Mouse (Mus musculus) kidney, embryonic 14.5 days (tissue): ENCODE measurements around the gene Nup43. TPM values are rescaled to one million over a fixed set of nuclear protein-coding genes. Genes with fewer than 3 reads are reported as not detected.

Experiments used
- ATAC-seq: fragments of 200-750 bp; cut with Nextera tagmentation; 2 replicates; pipeline ENCODE4 v1.8.0; 2017; ENCODE audit warnings: moderate number of reproducible peaks, mild to moderate bottlenecking, moderate TSS enrichment, moderate library complexity; ENCODE audit not compliant: low FRiP score, low TSS enrichment
- H3K27ac ChIP-seq: fragments of 300-500 bp; sonication (generic); 2 replicates; pipeline ENCODE4 v1.5.1; 2014; ENCODE audit warnings: low read depth, mild to moderate bottlenecking, low read length, moderate library complexity, mixed read lengths
- H3K27me3 ChIP-seq: fragments of 300-500 bp; sonication (generic); 2 replicates; pipeline ENCODE4 v1.6.1; 2014; ENCODE audit warnings: mild to moderate bottlenecking, low read length; ENCODE audit not compliant: control insufficient read depth, insufficient read depth
- H3K36me3 ChIP-seq: fragments of 300-500 bp; sonication (generic); 2 replicates; pipeline ENCODE4 v1.6.1; 2014; ENCODE audit warnings: low read length, mixed read lengths; ENCODE audit not compliant: control insufficient read depth, insufficient read depth
- H3K4me1 ChIP-seq: fragments of 300-500 bp; sonication (generic); 2 replicates; pipeline ENCODE4 v1.6.1; 2014; ENCODE audit warnings: low read length, mixed read lengths; ENCODE audit not compliant: control insufficient read depth, insufficient read depth
- H3K4me2 ChIP-seq: fragments of 300-500 bp; sonication (generic); replicated peaks from 2 replicates; pipeline ENCODE4 v1.6.1; 2014; ENCODE audit warnings: low read depth, mild to moderate bottlenecking, low read length
- H3K4me3 ChIP-seq: fragments of 300-500 bp; sonication (generic); 2 replicates; pipeline ENCODE4 v1.5.1; 2014; ENCODE audit warnings: mild to moderate bottlenecking, low read length
- H3K9ac ChIP-seq: fragments of 300-500 bp; sonication (generic); 2 replicates; pipeline ENCODE4 v1.6.1; 2014; ENCODE audit warnings: low read depth, mild to moderate bottlenecking, low read length, moderate library complexity
- H3K9me3 ChIP-seq: fragments of 300-500 bp; sonication (generic); 2 replicates; pipeline ENCODE4 v1.6.1; 2016; ENCODE audit warnings: low read length; ENCODE audit not compliant: control insufficient read depth
- WGBS: fragments of 180-500 bp; shearing (Covaris S2); extraction: QIAGEN DNeasy Blood & Tissue Kit; methylation state at CpG from one replicate; pipeline ENCODE4 v1.1.7; 2014; 5-methylcytosine and 5-hydroxymethylcytosine counted together
- polyA plus RNA-seq: library from polyadenylated mRNA; unstranded; fragments of >200 nt; fragmentation: Nextera tagmentation; extraction: Ambion mirVana; gene quantifications from 2 replicates; pipeline ENCODE4 v1.2.1, GENCODE M21; 2014

The Nup43 gene
- polyA plus RNA-seq, 1 experiment from 2014 or later, result 70.1 TPM

DNA sequence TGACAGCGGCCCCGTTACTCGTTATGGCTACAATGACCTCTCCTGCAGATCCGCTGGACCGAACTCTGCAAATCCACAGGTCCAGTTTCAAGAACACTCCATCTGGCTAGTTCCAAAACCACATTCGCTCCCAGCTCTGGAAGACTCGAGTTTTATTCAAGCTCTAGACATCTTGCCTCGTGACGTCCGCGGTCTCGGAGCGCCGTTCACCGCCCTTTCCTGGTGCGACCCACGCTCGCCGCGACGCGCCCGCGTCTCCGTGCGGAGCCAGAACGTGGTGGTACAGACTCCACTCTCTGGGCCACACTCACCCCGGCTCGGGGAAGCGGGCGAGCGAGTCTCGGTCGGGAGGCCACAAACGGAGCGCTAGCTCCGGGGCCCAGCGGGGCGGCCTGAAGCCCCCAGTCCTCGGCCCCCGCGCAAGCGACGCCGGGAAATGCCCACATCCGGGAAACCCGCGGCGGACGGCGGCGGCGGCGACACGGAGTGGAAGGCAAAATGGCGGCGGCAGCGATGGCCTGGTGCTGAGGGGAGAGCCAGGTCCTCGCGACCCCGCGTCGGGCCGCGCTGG, 13.5 kb downstream of the Nup43 start, which contains the start of the genes Pcmt1 and Lats1:
TSS of gene Pcmt1 (minus strand) at position 406 of the 571 bp plus-strand sequence.
TSS of gene Lats1 (plus strand) at position 484 of the 571 bp plus-strand sequence.
- H3K9ac ChIP-seq, result peak within 1 kb of the TSS; percentile 100
- H3K4me1 ChIP-seq, result peaks cover 25% of the 10 kb centered on the region
- WGBS, result under 1% methylated on average over 65 of the region's 65 CpGs
- peak within 1 kb of the TSS; percentile 56 for H3K4me2 ChIP-seq
- no peaks in the 10 kb centered on the region for H3K9me3 ChIP-seq
- H3K36me3 ChIP-seq, result peaks cover 33% of the 10 kb centered on the region
- H3K27ac ChIP-seq, result peak within 1 kb of the TSS; percentile 99
- ATAC-seq, result peak; percentile 84
- no peaks in the 10 kb centered on the region for H3K27me3 ChIP-seq
- peak within 1 kb of the TSS; percentile 96 for H3K4me3 ChIP-seq

- Histone ChIP-seq H3K27me3 (no peaks in the 10 kb centered on the region), H3K36me3 (peaks cover 28% of the 10 kb centered on the region), H3K4me1 (peaks cover 25% of the 10 kb centered on the region), H3K9ac (peak overlapping the region; percentile 100), H3K4me3 (peak overlapping the region; percentile 96), H3K9me3 (no peaks in the 10 kb centered on the region), H3K27ac (peak overlapping the region; percentile 99), H3K4me2 (peak overlapping the region; percentile 56)
- peak; percentile 93 for ATAC-seq
- WGBS, result under 1% methylated on average over 60 of the region's 64 CpGs
These were observed 14.2 kb downstream of the Nup43 start for GRCm38 (mm10) chr10:7681343-7682025.

DNA sequence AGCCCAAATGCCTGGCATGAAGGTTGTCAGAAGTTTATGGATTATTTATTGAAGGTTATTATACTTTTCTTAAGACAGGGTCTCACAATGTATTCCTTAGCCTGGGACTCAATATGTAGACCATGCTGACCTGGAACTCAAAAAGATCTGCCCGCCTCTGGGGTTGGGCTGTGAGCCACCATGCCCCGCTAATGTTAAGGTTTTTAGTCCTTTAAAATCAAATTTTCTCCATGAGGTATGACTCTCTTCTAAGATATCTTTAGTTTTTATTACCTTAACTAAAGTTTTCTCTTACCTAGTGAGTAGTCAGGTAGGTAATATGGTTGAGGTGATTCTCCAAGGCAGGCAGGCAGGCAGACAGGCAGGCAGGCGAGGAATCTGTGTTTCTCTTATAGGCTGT, 14.9 kb downstream of the Nup43 start:
- 57% methylated on average over 3 of the region's 3 CpGs for WGBS
- H3K27ac ChIP-seq, result no peak overlapping the region

DNA sequence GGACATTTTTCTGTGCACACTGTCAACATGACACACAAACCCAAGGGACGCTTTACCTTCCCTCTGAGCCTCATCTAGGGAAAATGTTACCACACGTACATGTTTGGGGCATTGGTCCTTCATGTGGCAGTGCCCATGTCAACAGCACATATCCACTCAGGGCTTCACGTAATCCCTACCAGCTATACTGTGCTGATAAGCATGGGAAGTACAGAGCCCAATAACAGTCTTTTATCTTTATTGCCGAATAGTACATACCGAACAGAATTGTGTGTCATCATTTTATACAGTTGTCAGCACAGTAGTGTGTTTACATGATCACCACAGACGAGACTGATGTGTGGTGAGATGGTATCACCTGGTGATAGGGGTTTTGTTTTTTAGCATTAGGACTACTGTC, 19.6 kb downstream of the Nup43 start:
- Histone ChIP-seq H3K9me3 (no peaks in the 10 kb centered on the region), H3K27ac (no peak overlapping the region), H3K9ac (no peak overlapping the region), H3K27me3 (no peaks in the 10 kb centered on the region), H3K4me2 (no peak overlapping the region), H3K36me3 (peaks cover 14% of the 10 kb centered on the region), H3K4me3 (no peak overlapping the region), H3K4me1 (peaks cover 11% of the 10 kb centered on the region; the same call in 1 of the 2 replicates)
- no peak for ATAC-seq
- 92% methylated on average over 6 of the region's 6 CpGs for WGBS

More for the DNA sequence above, 14.9 kb downstream of the Nup43 start:
- Histone ChIP-seq H3K9me3 (no peaks in the 10 kb centered on the region), H3K36me3 (peaks cover 25% of the 10 kb centered on the region), H3K27me3 (no peaks in the 10 kb centered on the region), H3K4me2 (peak overlapping the region; percentile 56), H3K9ac (peak overlapping the region; percentile 100), H3K4me3 (peak overlapping the region; percentile 96), H3K4me1 (peaks cover 25% of the 10 kb centered on the region)
- ATAC-seq, result no peak

- H3K36me3 ChIP-seq, result peaks cover 76% of the 10 kb centered on the region
- H3K9me3 ChIP-seq, result no peaks in the 10 kb centered on the region
- H3K9ac ChIP-seq, result no peak overlapping the region
- no peaks in the 10 kb centered on the region for H3K4me1 ChIP-seq
- H3K27me3 ChIP-seq, result no peaks in the 10 kb centered on the region
- no peak overlapping the region for H3K27ac ChIP-seq
- no peak for ATAC-seq
- no peak overlapping the region for H3K4me3 ChIP-seq
- H3K4me2 ChIP-seq, result no peak overlapping the region
These were observed 28.0 kb downstream of the Nup43 start for GRCm38 (mm10) chr10:7695286-7695685.

- no peaks in the 10 kb centered on the region for H3K27me3 ChIP-seq
- no peak overlapping the region for H3K4me3 ChIP-seq
- H3K27ac ChIP-seq, result no peak overlapping the region
- H3K4me2 ChIP-seq, result no peak overlapping the region
- no peaks in the 10 kb centered on the region for H3K4me1 ChIP-seq
- H3K9ac ChIP-seq, result no peak overlapping the region
- H3K36me3 ChIP-seq, result peaks cover 86% of the 10 kb centered on the region
- H3K9me3 ChIP-seq, result no peaks in the 10 kb centered on the region
- no peak for ATAC-seq
- WGBS, result 88% methylated on average over 3 of the region's 3 CpGs
These were observed 32.8 kb downstream of the Nup43 start for GRCm38 (mm10) chr10:7700120-7700519.

DNA sequence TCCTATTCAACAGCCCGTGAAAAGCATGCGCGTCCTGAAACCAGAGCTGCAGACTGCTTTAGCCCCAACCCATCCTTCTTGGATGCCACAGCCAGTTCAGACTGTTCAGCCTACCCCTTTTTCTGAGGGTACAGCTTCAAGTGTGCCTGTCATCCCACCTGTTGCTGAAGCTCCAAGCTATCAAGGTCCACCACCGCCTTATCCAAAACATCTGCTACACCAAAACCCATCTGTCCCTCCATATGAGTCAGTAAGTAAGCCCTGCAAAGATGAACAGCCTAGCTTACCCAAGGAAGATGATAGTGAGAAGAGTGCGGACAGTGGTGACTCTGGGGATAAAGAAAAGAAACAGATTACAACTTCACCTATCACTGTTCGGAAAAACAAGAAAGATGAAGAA, 35.3 kb downstream of the Nup43 start:
- WGBS, result 90% methylated on average over 6 of the region's 6 CpGs
- H3K27me3 ChIP-seq, result no peaks in the 10 kb centered on the region
- H3K4me2 ChIP-seq, result no peak overlapping the region
- no peak overlapping the region for H3K27ac ChIP-seq
- H3K9ac ChIP-seq, result no peak overlapping the region
- H3K9me3 ChIP-seq, result no peaks in the 10 kb centered on the region
- no peak for ATAC-seq
- no peak overlapping the region for H3K4me3 ChIP-seq
- H3K36me3 ChIP-seq, result peaks cover 85% of the 10 kb centered on the region
- no peaks in the 10 kb centered on the region for H3K4me1 ChIP-seq

DNA sequence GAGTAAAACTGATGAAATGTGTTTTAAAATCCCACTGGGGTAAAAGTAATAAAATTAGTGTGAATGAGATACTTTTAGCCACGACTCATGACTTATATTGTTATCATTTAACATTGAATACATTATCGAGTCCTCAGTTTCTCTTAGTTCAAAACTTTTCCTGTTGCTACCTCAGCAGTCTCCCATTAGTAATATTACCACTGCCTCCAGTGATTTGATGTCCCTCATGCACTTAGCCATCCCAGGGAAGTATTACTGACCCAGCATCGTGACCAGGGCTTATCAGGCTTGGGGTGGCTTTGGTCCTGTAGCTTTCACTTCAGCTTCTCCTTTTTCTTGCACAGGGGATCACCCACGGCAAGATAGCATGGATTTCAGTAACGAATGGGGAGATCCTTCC, 42.8 kb downstream of the Nup43 start:
- WGBS, result 91% methylated on average over 5 of the region's 5 CpGs
- Histone ChIP-seq H3K9me3 (no peaks in the 10 kb centered on the region), H3K4me1 (no peaks in the 10 kb centered on the region), H3K27ac (no peak overlapping the region), H3K36me3 (peaks cover 69% of the 10 kb centered on the region), H3K4me2 (no peak overlapping the region), H3K9ac (no peak overlapping the region), H3K4me3 (no peak overlapping the region), H3K27me3 (no peaks in the 10 kb centered on the region)
- ATAC-seq, result no peak

DNA sequence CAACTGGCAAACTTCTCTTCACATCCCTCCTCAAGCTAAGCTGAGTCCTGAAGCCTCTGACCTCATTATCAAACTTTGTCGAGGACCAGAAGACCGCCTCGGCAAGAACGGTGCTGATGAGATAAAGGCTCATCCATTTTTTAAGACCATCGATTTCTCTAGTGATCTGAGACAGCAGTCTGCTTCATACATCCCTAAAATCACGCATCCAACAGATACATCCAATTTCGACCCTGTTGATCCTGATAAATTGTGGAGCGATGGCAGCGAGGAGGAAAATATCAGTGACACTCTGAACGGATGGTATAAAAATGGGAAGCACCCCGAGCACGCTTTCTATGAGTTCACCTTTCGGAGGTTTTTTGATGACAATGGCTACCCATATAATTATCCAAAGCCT, 45.2 kb downstream of the Nup43 start:
- Histone ChIP-seq H3K27me3 (no peaks in the 10 kb centered on the region), H3K36me3 (peaks cover 55% of the 10 kb centered on the region), H3K4me3 (no peak overlapping the region), H3K9ac (no peak overlapping the region), H3K4me1 (no peaks in the 10 kb centered on the region), H3K9me3 (no peaks in the 10 kb centered on the region), H3K27ac (no peak overlapping the region), H3K4me2 (no peak overlapping the region)
- no peak for ATAC-seq
- WGBS, result 95% methylated on average over 13 of the region's 13 CpGs
